Mouse (Mus musculus) liver, adult 2 months (tissue): ENCODE data around the gene Sf3a1.

ENCODE experiments used
- CTCF ChIP-seq: fragments of 200-500 bp; IDR thresholded peaks from 2 replicates; pipeline ENCODE4 v1.5.1; 2011; ENCODE audit warnings: low read depth, low read length, control low read depth
- POLR2A ChIP-seq: fragments of 200-500 bp; IDR thresholded peaks from 2 replicates; pipeline ENCODE4 v1.6.1; 2011; ENCODE audit warnings: low read length, control low read depth; ENCODE audit not compliant: insufficient read depth; ENCODE audit errors: extremely low read depth

DNA sequence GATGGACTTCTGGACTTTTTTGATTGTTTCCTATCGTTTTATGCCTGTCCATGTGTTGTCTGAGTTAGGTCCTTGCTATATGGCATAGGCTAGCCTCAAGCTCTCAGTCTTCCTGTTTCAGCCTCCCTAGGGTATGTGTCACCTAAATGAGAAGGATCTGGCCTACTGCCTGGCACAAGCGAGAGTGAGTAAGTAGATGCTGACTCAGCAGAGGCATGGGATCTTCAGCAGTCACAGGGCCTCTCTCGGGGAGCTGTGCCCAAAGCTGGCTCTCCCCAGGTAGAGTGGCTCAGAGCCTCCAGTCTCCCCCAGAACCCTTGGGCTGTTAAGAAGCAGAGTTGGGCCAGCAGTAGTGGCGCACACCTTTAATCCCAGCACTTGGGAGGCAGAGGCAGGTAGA, 17.8 kb upstream of the Sf3a1 start:
- TF ChIP-seq CTCF = no peak
- TF ChIP-seq POLR2A = no peak
